Comparison of ENCODE assay signal across 7 mouse cellular contexts in the genomic region with DNA sequence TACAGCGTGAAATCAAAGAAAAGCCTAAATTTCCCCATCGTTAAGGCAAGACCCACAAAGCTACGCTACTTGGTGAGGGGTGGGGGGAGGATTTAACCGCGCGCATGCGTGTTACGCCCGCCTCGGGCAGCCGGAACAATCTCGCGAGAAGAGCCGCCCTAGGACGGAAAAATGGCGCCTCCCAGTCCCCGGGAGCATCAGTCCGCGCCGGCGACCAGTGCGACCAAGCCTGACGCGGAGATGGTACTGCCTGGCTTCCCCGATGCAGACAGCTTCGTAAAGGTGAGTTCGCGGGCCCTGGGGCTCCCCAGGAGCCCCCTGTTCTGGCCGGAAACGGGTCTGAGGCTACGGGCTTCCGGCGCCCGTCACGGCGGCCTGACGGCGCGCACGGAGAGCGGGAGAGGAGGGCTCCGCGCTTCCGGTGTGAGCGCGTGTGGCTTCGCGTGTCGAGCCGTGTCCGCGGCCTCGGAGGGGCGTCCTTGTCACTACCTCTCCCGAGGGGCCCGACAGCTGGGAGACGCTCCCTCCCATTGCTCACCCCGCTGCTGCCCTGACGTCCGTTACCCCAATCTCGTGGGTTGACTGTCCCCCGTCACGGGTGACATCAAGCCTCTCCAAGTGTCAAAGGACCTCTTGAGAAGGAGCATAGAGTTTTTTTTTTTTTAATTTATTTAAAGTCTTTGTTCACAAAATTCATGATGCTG. TPM values are rescaled to one million over a fixed set of nuclear protein-coding genes. Genes with fewer than 3 reads are reported as not detected.
DNase-seq lines count a peak whose midpoint lies in the region; ATAC-seq lines count a peak whose summit lies in the region.

A gene (plus strand): TSS at position 133 of the 704 bp plus-strand sequence.

- H3K36me3 ChIP-seq in embryonic facial prominence, embryonic 10.5 days (replicated peaks) = peaks cover 75% of the 10 kb centered on the region
- peaks cover 77% of the 10 kb centered on the region for H3K36me3 ChIP-seq in limb, embryonic 10.5 days
- peaks cover 73% of the 10 kb centered on the region for H3K36me3 ChIP-seq in midbrain, embryonic 13.5 days

- WGBS in embryonic facial prominence, embryonic 10.5 days = under 1% methylated on average over 63 of the region's 63 CpGs
- under 1% methylated on average over 63 of the region's 63 CpGs for WGBS in limb, embryonic 10.5 days
- under 1% methylated on average over 63 of the region's 63 CpGs for WGBS in midbrain, embryonic 13.5 days

- H3K27ac ChIP-seq in embryonic facial prominence, embryonic 10.5 days (replicated peaks) = peak within 1 kb of the TSS; percentile 98
- peak within 1 kb of the TSS; percentile 99 for H3K27ac ChIP-seq in limb, embryonic 10.5 days
- H3K27ac ChIP-seq in midbrain, embryonic 13.5 days = peak within 1 kb of the TSS; percentile 95

- peak; percentile 92 for ATAC-seq in granulocyte monocyte progenitor cell, adult 5-6 weeks (replicated peaks; ENCODE audit: poor library complexity, severe bottlenecking)
- peak; percentile 94 for ATAC-seq in midbrain, embryonic 13.5 days

- H3K27me3 ChIP-seq in embryonic facial prominence, embryonic 10.5 days (replicated peaks; ENCODE audit: low read depth, poor library complexity, severe bottlenecking) = no peaks in the 10 kb centered on the region
- no peaks in the 10 kb centered on the region for H3K27me3 ChIP-seq in limb, embryonic 10.5 days (ENCODE audit: low read depth, poor library complexity, severe bottlenecking)
- no peaks in the 10 kb centered on the region for H3K27me3 ChIP-seq in midbrain, embryonic 13.5 days

- H3K9me3 ChIP-seq in embryonic facial prominence, embryonic 10.5 days = no peaks in the 10 kb centered on the region
- no peaks in the 10 kb centered on the region for H3K9me3 ChIP-seq in limb, embryonic 10.5 days (replicated peaks)
- no peaks in the 10 kb centered on the region for H3K9me3 ChIP-seq in midbrain, embryonic 13.5 days

- peak within 1 kb of the TSS; percentile 71 for H3K4me2 ChIP-seq in midbrain, embryonic 13.5 days (replicated peaks)

- DNase-seq in adrenal gland, postnatal 10 days = peak; percentile 92
- DNase-seq in embryonic facial prominence, embryonic 10.5 days (ENCODE audit: low spot score) = peak; percentile 92
- DNase-seq in kidney, adult 11 months = peak; percentile 75
- DNase-seq in limb, embryonic 10.5 days (ENCODE audit: low spot score) = peak; percentile 96
- peak; percentile 75 for DNase-seq in spleen, adult 12 weeks (ENCODE audit: low spot score)

- H3K4me3 ChIP-seq in embryonic facial prominence, embryonic 10.5 days = peak within 1 kb of the TSS; percentile 82
- peak within 1 kb of the TSS; percentile 90 for H3K4me3 ChIP-seq in limb, embryonic 10.5 days
- H3K4me3 ChIP-seq in midbrain, embryonic 13.5 days (replicated peaks) = peak within 1 kb of the TSS; percentile 77

- H3K4me1 ChIP-seq in embryonic facial prominence, embryonic 10.5 days = peaks cover 8% of the 10 kb centered on the region; the same call in 1 of the 2 replicates
- H3K4me1 ChIP-seq in limb, embryonic 10.5 days = peaks cover 14% of the 10 kb centered on the region
- H3K4me1 ChIP-seq in midbrain, embryonic 13.5 days (replicated peaks) = peaks cover 12% of the 10 kb centered on the region

- peak within 1 kb of the TSS; percentile 93 for H3K9ac ChIP-seq in midbrain, embryonic 13.5 days (replicated peaks)

RNA-seq across cellular contexts. Expression of the gene that starts here (rescaled TPM):
- 10 to 100 TPM; 45.7 to 55.6 TPM for total RNA-seq in adrenal gland, postnatal 10 days (2021)
- polyA plus RNA-seq in embryonic facial prominence, embryonic 10.5 days (2016; fragmentation: Nextera tagmentation; extraction: Ambion mirVana) = 98.8 and 108 TPM in 2 replicates
- 63.9 and 80.2 TPM in 2 replicates for total RNA-seq in granulocyte monocyte progenitor cell, adult 5-6 weeks (2014; fragmentation: Nextera tagmentation)
- 57.7 and 62.5 TPM in 2 replicates for total RNA-seq in granulocyte monocyte progenitor cell, adult 5-6 weeks (2017)
- polyA plus RNA-seq in limb, embryonic 10.5 days (2016; fragmentation: Nextera tagmentation; extraction: Ambion mirVana) = 108 and 115 TPM in 2 replicates
- polyA plus RNA-seq in midbrain, embryonic 13.5 days (2015; fragmentation: Nextera tagmentation; extraction: Ambion mirVana) = 91.4 and 94.1 TPM in 2 replicates

Comparison
In these comparisons a context has a peak if more than half of its experiments do, and no peak if none do; other contexts are left out.
1. Peak in every context shown above with its lines: DNase-seq, ATAC-seq, H3K4me3 ChIP-seq and H3K27ac ChIP-seq.